Mouse (Mus musculus) mature B cell (primary cell): ENCODE measurements around the gene Zfp287.

Experiments
- in situ Hi-C: fragments of 300-500 bp; cut with MboI; formaldehyde crosslinking; loops from 2 replicates; pipeline ENCODE4 v1.14.3; 2019

Zfp287 gene

GRCm38 (mm10) chr11:62706141-62706540, 25.6 kb downstream of the Zfp287 start:
- in situ Hi-C loops, result no loop called here

GRCm38 (mm10) chr11:62701218-62701617, 30.5 kb downstream of the Zfp287 start:
- in situ Hi-C loops, result no loop called here

DNA sequence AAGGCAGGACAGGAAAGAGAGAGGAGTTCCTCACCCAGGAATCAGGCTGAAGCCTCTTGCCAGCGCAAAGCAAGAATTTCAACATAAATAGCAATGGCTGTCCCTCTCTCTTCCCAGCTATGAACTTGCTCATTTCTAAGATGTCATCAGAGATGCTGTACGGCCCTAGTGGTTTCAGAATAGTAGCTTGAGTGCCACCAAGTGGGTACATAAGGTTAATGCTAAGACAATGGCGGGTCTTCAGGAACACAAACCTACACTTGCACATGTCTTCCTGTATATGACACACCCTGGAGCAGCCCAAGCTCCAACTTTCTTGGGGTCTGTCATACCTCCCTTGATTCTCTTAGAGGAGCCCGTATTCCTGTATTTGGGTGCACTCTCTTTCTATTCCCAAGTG, 32.0 kb downstream of the Zfp287 start:
- in situ Hi-C loops, result no loop called here

DNA sequence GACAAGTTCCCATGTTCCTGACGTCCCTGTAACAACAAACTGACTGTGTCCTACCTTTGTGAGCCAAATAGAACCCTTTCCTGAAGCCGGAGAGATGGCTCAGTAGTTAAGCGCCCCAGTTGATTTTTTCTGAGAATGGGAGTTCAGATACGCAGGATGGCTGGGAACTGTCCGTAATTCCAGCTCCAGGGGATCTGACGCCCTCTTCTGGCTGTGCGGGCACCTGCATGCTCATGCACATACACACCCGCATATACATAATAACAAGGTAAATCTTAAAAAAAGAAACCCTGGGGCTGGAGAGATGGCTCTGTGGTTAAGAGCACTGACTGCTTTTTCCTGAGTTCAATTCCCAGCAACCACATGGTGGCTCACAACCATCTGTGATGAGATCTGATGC, 36.6 kb downstream of the Zfp287 start:
- in situ Hi-C loops, result no loop called here

DNA sequence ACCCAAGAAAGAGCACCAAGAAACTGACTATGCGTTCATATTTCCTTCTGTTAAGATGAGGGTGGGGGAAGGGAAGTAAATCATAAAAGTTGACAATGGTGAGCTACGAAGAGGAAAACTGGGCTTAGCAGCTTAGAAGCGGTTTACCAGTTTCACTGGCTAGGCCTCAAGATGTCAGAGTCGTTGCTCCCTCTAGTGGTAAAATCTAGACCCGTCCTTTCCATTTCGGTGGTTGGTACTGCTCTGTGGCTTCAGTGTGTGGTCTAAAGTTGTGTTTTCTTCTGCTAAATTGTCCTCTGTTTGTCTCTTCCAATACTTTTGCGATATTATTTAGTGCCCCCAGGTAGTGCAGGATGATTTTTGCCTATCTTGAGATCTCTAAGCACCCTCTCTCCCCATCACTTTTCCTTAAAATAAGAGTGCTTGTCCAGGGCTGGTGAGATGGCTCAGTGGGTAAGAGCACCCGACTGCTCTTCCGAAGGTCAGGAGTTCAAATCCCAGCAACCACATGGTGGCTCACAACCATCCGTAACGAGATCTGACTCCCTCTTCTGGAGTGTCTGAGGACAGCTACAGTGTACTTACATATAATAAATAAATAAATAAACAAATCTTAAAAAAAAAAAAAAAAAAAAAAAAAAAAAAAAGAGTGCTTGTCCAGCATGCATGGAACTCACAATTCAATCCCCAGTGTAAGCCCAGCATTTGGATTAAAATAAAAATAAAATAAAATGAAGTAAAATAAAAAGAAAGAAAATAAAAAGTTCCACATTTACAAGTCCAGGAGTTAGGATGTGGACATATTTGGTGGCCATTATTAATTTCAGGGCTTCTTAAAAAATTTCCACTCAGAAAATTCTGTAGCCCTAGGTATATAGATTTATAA, 38.2 kb downstream of the Zfp287 start:
- in situ Hi-C loops, result no loop called here

- in situ Hi-C loops, result no loop called here
These were observed 40.1 kb downstream of the Zfp287 start for GRCm38 (mm10) chr11:62691592-62691991.

DNA sequence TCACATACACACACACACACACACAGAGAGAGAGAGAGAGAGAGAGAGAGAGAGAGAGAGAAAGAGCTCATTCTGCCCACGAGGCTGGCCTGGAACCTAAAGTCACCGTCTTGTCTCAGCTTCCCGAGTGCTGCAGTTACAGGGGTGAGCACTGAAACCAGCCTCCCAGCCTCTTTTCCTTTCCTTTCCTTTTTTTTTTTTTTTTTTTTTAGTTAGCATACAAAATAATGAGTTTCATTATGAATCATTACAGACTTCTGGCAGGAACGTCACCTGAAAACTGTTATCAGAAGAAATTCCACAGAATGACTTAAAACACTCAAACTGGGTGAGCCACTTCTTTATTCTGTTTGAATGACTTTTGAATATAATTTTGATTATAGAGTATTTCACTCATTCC, 51.8 kb downstream of the Zfp287 start:
- in situ Hi-C loops, result loop anchor here (5.0 kb wide), 1 partner anchor 68 kb away; no protein-coding TSS in a partner anchor

DNA sequence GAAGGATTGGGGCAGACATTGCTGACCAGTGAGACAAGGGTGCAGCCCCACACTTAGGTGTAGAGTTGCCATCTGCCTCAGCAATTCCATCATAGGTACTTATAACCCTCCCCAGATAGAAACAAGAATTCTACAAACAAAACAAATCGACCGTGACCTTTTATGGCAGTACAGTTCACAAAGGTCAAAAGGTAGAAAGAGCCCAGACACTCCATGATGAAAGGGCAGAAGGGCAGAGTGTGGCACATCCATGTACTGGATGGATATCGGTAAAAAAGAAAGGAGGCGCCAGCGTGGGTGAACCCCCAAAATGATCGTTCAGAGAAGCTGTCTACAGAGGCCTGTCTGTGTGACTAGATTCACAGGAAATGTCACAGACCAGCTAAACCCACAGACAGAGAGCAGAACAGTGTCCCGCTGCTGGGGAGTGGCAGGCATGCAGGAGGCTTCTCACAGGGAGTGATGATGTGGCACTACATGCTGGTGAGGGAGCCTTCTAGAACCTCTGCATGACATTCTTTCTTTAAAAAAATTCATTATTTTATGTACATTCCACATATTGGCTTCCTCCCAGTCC, 52.8 kb downstream of the Zfp287 start:
- in situ Hi-C loops, result loop anchor here (5.0 kb wide), 1 partner anchor 67 kb away; no protein-coding TSS in a partner anchor

GRCm38 (mm10) chr11:62676290-62676596, 55.5 kb downstream of the Zfp287 start:
- in situ Hi-C loops, result loop anchor here (5.0 kb wide), 1 partner anchor 64 kb away; no protein-coding TSS in a partner anchor

DNA sequence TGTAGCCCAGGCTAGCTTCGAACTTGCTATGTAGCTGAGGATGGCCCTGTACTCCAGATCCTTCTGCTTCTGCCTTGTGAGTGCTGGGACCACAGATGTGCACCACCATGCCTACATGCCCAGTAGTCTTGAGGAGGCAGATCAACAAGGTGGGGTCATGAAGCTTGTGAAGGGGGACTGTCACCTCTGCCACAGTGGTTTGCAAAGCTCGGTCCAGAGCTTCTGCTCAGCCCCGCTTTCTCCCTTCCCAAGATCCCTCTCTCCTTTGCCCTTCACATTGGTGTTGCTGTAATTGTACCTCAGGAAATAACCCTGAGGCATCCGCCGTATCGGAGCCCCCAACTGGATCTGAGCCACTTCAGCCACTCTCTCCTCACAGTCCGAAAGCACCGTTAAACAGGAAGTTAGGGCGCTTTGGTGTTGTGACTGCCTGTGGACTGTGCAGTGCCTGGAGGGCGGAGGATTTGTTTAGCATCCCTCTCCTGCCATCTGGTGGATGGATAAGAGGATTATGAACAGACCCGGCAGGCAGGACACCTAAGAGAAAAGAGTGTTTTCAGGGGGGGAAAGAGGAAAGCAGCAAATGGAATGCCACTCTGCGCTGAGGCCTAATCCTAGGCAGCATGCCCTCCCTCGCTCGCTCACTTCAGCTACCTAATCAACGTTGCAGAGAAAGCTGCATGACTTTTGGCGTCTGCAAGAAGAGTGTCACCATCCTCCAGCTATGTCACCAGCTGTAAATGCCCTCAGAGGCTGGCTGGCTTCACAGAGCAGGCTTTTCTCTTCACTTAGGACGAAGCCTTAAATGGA, 56.0 kb downstream of the Zfp287 start:
- in situ Hi-C loops, result loop anchor here (5.0 kb wide), 1 partner anchor 63 kb away; no protein-coding TSS in a partner anchor

DNA sequence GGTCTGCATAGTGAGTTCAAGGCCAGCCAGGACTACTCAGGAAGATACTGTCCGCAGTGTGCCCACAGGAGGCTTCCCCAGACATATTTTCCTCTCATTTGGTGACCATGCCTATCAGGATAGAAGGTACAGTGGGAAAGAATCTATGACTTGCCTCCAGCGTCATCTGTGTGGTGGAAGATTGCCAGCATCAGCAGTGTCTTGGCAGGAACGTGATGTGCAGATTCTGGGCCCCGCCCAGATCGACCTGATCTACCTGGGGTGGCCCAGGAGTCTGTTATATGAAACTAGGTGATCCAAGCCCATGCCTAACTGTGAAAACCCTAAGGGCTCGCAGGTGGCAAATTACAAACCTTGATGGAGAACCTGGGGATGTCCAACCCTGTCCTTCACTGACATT, 61.7 kb downstream of the Zfp287 start:
- in situ Hi-C loops, result no loop called here

DNA sequence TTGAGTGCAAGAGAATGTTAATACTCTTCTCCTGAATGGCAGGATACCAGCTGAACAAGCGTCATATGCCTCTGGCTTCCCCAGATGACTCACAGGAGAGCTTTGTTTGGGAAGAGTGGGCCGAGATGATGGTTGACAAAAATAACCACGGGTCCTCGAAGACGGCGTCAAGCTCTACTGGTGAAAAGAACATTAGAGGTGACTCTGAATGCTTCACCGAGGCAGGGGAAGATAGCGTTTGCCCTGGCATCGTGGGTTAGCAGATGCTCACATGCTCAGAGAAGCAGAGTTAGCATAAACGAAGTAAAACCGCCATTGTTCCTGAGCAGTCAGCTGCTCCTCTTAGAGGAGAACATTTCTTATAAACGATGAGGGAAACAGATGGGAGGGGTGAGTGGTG, 62.2 kb downstream of the Zfp287 start:
- in situ Hi-C loops, result no loop called here

DNA sequence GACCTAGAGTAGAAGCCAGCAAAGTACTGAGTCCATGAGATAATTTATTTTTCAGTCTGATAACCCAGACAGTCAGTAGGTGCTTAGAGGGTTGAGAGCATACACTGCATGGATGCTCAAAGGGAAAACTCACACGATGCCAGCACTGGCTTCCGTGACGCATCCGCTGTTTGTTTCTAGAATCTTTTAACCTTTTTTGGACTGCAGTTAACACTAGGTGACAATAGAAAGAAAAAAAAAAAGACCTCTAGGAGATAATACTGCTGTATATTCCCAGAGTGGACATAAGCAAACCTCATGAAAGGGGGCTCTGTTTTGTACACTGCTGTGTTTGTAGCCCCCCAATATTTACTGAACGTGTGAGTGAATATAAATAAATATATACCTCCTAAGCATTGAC, 62.7 kb downstream of the Zfp287 start:
- in situ Hi-C loops, result no loop called here

DNA sequence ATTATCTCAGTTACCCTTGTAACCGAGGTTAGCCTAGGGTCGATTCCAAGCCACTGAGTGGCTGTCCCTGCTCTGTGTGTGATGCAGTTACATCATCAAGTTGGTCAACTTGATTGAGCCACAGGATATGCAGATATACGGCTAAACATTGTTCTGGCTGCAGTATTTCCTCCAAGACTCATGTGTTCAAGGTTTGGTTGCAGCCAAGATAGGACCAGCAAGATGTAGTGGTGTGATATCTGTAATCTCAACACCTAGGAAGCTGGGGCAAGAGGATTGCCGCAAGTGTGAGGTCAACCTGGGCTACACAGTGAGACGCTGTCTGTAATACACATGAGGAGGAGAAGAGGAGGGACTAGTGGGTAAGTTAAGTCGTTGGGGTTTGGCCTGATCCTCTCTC, 67.5 kb downstream of the Zfp287 start:
- in situ Hi-C loops, result no loop called here

DNA sequence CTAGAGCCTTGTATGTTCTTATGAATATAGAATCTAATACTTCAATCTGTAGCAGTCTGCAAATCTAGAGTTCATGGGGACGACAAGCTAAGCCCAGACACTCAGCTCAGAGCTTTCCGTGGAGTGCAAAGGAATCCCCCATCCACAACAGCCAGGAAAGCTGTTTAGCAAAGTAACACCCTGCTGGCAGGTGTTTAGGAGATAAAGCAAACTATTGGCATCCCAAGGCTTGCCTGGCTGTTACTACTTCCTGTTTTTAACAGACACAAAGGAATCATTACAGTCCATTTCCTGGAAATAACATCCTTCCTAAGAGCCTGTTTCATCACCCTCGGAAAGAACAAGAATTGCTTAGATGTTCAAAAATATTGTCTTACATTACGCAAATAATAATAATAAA, 70.8 kb downstream of the Zfp287 start:
- in situ Hi-C loops, result no loop called here

- in situ Hi-C loops, result no loop called here
These were observed 79.6 kb downstream of the Zfp287 start for GRCm38 (mm10) chr11:62652080-62652479.

DNA sequence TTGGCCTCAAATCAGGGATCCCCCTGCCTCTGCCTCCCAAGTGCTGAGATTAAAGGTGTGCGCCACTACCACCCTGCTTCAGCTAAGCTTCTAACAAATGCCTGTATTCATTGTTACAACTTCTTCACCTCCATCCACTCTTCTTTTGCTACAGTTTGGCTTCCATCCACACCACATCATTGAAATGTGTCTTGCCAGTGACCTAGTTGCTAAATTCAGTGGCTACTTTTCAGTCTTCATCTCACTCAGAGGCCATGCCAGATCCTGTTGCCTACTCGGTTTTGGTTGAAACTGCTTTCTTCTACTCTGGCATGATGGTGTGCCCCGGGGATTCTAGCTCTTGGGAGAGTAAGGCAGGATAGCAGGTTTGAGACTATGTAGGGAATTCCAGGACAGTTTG, 80.1 kb downstream of the Zfp287 start:
- in situ Hi-C loops, result no loop called here
